Mouse (Mus musculus) kidney, postnatal 4 days (tissue): ENCODE data around the gene Olfr1392.
"Not testable (repeated sequence)": the region's sequence is repeated elsewhere in the genome, so short reads cannot be mapped to it uniquely, and the experiment has no call there.

Experiments
- DNase-seq, 2 experiments: peaks; one replicate each; pipeline ENCODE4 v3.0.0; 2021; ENCODE audit warnings: mixed read lengths in 2 of 2

Olfr1392 gene

GRCm38 (mm10) chr11:49252048-49252447 lies 33.0 kb upstream of the Olfr1392 start:
- no peak for DNase-seq

GRCm38 (mm10) chr11:49253035-49253434 lies 32.0 kb upstream of the Olfr1392 start:
- DNase-seq, result no peak

- no peak for DNase-seq
Observed at GRCm38 (mm10) chr11:49259296-49259695, 25.8 kb upstream of the Olfr1392 start.

- DNase-seq, result no peak
Observed at GRCm38 (mm10) chr11:49259829-49260228, 25.3 kb upstream of the Olfr1392 start.

DNA sequence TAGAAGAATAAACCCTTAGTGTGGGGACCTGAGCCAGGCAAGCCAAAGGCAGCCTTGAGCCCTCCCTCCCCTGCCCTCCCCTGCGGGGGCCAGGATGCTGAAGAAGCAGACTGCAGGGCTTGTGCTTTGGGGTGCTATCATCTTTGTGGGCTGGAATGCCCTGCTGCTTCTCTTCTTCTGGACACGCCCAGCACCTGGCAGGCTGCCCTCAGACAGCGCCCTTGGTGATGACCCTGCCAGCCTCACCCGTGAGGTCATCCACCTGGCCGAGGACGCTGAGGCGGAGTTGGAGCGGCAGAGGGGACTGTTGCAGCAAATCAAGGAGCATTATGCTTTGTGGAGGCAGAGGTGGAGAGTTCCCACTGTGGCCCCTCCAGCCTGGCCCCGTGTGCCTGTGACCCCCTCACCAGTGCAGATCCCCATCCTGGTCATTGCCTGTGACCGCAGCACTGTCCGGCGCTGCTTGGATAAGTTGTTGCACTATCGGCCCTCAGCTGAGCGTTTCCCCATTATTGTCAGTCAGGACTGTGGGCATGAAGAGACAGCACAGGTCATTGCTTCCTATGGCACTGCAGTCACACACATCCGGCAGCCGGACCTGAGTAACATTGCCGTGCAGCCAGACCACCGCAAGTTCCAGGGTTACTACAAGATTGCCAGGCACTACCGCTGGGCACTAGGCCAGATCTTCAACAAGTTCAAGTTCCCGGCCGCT lies 24.3 kb upstream of the Olfr1392 start:
- DNase-seq, result peak; percentile 53 to 70

GRCm38 (mm10) chr11:49261313-49261855 lies 23.7 kb upstream of the Olfr1392 start:
- DNase-seq, result no peak

DNA sequence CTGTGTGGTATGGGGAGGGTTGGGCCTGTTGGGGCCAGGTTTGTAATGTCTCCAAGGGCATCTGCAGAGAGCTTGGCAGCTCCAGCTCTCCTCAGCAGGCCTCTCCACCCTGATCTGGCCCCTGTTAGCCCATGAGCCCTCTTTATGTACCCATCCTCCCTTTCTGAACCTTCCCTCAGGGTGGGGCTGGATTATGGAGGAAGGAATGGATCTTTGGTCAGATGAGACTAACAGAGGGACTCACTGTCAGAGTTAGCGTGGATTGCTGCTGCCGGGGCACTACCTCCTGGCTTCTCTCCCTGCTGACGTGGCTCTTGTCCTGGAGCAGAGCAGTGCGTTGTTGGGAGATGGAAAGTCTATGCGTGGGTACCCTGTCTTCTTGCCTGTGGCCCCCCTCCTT lies 22.8 kb upstream of the Olfr1392 start:
- no peak for DNase-seq

- DNase-seq, result no peak
Observed at GRCm38 (mm10) chr11:49263149-49263548, 21.9 kb upstream of the Olfr1392 start.

GRCm38 (mm10) chr11:49264081-49264480 lies 21.0 kb upstream of the Olfr1392 start:
- DNase-seq, result no peak

GRCm38 (mm10) chr11:49264622-49265021 lies 20.5 kb upstream of the Olfr1392 start:
- DNase-seq, result no peak

- no peak for DNase-seq
Observed at GRCm38 (mm10) chr11:49265101-49265500, 20.0 kb upstream of the Olfr1392 start.

DNA sequence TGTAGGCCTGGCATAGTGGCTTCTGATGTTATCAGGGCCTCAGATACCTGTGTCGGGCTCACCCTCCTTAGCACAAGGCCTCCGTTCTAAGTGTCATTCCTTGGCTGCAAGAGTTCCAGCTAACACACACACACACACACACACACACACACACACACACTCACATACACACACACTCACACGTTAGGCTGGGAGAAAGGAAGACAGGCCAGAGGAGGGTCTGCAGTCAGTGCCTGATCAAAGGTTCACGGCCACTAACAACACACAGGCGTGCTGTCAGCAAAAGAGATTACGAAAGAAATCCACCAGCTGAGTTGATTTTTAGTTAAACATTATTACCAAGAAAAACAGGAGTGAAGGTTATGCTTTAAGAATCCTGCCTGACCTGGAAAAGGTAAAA lies 18.4 kb upstream of the Olfr1392 start:
- DNase-seq, result peak in 1 of 2 experiments; percentile 30

DNA sequence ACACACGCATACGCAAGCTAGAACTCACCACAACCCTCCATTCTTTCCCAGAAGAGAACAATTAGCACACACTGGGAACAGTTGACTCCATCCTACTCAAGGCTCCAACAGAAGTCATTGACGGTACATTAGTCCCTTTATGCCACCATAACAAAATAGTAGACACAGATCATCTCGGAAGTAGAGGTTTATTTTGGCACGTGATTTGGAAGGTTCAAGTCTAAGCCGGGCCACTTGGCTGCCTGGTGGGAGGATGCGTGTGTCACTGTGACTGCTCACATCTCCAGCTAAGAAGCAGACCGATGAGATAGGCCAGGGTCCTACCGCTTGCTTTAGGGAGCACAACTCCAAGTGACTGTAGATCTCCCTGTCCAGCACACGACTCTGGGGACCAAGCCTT lies 17.8 kb upstream of the Olfr1392 start:
- DNase-seq, result no peak

DNA sequence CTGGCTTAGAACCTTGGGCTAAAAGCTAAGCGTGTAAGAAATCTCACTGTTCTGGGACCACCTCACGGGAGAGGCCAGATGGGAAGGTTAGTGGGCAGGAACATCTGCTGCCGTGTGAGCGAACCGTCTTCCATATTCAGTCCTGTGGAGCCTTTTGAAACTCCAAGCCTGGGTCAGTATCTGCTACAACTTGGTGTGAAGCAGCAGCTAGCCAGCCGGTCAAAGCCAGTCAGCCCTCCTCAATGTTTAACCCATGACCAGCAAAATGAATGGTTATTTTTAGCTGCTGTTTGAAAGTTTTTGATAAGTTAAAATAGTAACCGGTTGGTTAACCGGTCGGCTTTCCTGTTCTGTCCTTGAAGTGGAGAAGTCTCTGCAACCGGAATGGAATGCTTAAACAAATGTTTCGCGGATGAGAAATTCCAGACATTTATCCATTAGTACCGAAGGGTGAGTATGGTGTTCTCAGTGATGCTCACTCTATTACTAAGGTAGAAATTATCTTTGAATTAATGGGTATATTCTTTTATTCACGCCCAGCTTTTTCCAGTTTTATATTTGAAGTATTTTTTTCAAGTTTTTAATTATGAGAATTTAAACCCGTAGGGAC lies 17.0 kb upstream of the Olfr1392 start:
- DNase-seq, result no peak

GRCm38 (mm10) chr11:49269761-49270160 lies 15.3 kb upstream of the Olfr1392 start:
- no peak for DNase-seq

DNA sequence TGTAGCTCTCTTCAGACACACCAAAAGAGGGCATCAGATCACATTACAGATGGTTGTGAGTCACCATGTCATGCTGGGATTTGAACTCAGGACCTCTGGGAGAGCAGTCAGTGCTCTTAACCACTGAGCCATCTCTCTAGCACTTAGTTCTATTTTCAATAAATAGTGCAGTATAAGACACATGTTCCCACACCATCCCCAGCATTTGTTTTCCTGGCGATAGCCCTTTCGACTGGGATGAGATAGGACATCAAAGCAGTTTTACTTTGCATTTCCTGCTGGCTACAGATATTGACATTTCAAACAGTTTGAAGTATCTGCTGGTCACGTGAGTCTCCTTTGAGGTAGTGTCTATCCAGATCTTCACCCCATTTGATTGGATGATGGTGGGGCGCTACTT lies 14.7 kb upstream of the Olfr1392 start:
- DNase-seq, result no peak

DNA sequence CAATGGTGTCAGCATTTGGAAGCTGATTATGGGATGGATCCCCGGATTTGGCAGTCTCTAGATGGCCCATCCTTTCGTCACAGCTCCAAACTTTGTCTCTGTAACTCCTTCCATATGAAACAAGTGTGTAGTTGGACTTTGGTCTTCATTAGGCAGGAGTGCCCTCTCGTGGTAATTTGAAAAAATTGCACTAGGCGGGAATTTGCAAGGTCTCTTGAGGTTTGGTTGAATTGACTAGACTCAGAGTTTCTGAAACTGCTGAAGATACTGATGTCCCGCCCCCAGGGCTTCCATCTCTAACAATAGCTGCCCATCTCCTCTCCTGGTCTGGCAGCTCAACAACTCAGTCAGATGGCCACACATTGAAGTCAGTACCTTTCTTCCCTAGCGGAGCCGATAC lies 13.7 kb upstream of the Olfr1392 start:
- DNase-seq, result peak; percentile 38 to 54

- no peak for DNase-seq
Observed at GRCm38 (mm10) chr11:49273834-49274519, 11.1 kb upstream of the Olfr1392 start.

DNA sequence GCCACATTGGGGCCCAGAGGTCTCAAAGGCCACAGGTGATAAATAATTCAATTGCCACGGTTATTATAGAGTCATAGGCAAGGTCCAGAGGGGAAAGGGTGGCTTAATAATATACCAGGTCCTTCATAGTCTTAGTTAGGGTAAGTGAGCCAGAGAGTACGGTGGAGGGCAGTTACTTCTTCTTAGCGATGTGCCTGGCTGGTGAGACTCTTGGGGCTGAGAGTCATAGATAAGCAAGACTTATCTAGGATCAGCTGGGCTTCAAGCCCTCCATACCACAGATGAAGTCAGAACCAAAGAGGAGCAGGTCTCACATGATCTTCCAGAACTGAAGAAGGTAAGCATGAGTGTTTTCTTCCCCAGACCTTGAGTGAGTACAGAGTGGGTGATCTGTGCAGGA lies 6.9 kb upstream of the Olfr1392 start, which contains the start of gene Olfr1393:
Olfr1393 (plus strand) TSS at position 83 of the 400 bp plus-strand sequence.
- DNase-seq, result no peak

- DNase-seq, result no peak
Observed at GRCm38 (mm10) chr11:49287251-49287650, 2.2 kb downstream of the Olfr1392 start.

- DNase-seq, result no peak
Observed at GRCm38 (mm10) chr11:49292777-49293176, 7.7 kb downstream of the Olfr1392 start.

- DNase-seq, result no peak
Observed at GRCm38 (mm10) chr11:49304441-49304840, 19.4 kb downstream of the Olfr1392 start, which contains the start of gene Olfr10. Gene Olfr10 (plus strand): TSS chr11:49304741.

DNA sequence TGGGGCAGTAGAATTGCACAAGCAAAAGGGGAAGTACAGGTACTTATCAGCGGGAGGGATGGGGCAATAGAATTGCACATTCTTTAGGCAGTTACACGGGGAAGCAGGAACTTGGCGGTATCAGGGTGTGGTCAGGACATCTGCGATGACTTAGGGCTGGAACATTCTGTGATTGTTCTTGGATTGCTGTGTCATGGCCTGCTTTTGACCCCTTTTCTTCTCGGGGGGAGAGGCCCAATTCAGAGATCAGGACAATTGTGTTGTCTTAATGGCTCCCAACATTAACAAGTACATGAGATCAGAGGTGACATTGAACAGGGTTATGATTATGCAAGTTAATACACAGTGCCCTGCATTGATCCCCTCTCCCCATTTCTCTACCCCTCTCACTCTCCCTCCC lies 23.5 kb downstream of the Olfr1392 start:
- DNase-seq, result not testable (repeated sequence)

DNA sequence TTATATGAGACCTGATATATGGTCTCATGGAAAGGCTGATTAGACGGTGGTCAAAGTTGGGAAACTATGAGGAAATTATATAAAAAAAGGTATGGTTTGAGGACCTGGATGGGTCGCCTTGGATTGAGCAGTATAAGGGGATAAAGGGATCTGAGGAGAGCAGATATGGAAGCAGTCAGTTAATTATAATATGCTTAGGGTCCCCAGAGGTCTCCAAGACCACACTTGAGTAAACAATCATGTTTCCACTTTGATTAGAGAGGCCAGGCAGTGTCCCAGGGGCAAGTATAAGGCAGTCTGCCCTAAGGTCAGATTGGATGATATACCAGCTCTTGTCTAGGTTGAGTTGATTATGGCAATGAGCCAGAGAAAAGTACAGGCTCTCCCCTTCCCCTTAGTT lies 37.4 kb downstream of the Olfr1392 start, which contains the start of gene Olfr1391:
Olfr1391 (plus strand) TSS at position 301 of the 400 bp plus-strand sequence.
- DNase-seq, result no peak
